Mouse (Mus musculus) ovary, postnatal 36 days (tissue): ENCODE measurements around the gene Tcaf3.

Experiments
- DNase-seq: peaks from one replicate; pipeline ENCODE4 v3.0.0; 2022; ENCODE audit warnings: low spot score, mixed read lengths

Gene Tcaf3

GRCm38 (mm10) chr6:42542036-42543031 is 55.2 kb downstream of the Tcaf3 start:
- peak; percentile 40 for DNase-seq

- no peak for DNase-seq
Observed at GRCm38 (mm10) chr6:42540681-42541080, 56.8 kb downstream of the Tcaf3 start.

- DNase-seq = no peak
Observed at GRCm38 (mm10) chr6:42539711-42540110, 57.8 kb downstream of the Tcaf3 start.
